Mouse (Mus musculus) ES-Bruce4 (cell line): Measurements from ENCODE around the gene Cisd3.

Experiments used
- CTCF ChIP-seq: IDR thresholded peaks from one replicate; pipeline ENCODE4 v1.8.1; 2011; ENCODE audit warnings: low read depth, low read length
- POLR2A ChIP-seq: IDR thresholded peaks from one replicate; pipeline ENCODE4 v1.8.1; 2011; ENCODE audit warnings: low read length; ENCODE audit not compliant: insufficient read depth

GRCm38 (mm10) chr11:97714784-97715760, 29.4 kb downstream of the Cisd3 start:
- TF ChIP-seq CTCF (no peak), POLR2A (no peak)
